Mouse (Mus musculus) right cerebral cortex, postnatal 25 days (tissue): ENCODE results near the gene Irgm2.
"Not testable (repeated sequence)": the region's sequence is repeated elsewhere in the genome, so short reads cannot be mapped to it uniquely, and the experiment has no call there.

Experiments
- DNase-seq: peaks from one replicate; pipeline ENCODE4 v3.0.0; 2022

The Irgm2 gene

DNA sequence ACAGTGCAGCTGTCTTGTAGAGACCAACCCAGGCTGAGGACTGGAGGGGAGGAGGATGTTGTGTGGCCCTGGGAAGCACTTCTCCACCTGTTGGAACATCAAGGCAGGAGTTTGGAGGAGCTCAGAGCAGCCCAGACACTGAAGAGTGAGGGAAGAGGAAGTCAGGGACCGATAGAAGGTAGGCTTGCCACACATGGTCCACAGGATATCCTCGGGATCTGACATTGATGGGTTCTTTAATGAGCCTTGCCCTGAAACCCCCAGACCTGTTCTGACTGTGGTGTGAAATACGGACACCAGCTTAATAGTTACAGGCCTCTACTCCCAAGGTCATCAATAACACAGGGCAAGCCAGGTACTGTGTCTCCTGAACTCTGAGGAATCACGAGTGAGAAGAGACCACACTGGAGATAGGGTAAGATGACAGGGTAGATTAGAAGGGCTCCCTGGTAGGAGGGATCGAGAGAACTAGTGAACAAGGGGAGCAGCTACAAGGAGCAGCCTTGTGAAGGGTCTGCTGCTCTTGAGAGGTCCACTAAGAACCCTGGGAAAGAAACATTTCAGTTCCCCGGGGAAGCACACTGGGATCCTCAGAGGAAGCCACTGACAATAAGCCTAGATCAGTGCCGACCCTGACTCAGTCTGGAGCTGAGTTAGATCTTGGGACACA lies 14.4 kb downstream of the Irgm2 start:
- DNase-seq = no peak

DNA sequence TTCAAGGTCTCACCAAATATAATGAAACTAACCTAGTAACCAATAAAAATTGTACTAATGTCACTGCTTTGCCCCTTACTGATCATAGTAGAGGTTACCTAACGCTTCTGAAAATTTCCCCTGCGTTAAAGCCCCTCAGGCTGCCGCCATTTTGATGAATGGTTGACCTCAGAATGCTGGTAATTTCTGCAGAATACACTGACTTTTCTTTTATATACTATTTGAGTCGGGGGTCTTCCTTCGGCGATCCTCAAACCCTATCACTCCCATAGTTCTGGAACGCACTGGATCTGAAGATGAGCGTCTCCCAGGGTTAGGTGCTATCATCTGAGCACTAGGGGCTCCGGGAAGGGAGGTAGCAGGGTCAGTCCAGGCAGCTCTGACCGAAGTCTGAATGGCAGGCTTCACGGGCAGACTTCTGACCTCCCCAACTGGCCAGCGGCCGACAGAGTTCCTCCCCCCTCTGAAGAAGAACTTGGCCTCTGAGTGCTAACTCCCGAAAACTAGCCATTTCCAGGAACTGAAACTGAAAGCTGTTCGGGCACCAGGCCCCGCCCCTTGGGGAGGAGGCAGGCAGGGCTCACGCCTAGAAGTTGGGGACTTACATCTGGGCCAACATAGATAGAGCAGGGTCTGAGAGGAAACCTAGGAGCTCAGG lies 15.1 kb downstream of the Irgm2 start:
- DNase-seq = peak; percentile 46

DNA sequence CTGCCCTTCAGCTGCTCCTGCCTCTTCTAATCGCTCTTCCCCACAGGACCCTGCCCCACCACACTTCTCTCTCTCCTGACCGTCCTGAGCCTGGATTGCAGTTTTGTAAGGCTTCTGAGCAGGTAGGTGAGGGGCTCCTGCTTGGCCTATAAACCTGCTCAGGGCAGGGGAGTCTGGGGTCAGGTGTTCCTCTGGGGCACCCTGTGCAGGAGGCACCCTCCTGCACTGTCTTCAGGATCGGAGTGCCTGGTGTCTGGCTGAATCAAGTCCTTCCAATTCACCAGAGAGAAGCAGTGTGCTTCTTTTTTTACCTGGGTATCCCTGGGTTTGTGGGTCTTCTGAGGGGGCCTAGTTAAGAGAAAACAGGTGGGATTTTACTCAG lies 15.6 kb downstream of the Irgm2 start:
- not testable (repeated sequence) for DNase-seq

DNA sequence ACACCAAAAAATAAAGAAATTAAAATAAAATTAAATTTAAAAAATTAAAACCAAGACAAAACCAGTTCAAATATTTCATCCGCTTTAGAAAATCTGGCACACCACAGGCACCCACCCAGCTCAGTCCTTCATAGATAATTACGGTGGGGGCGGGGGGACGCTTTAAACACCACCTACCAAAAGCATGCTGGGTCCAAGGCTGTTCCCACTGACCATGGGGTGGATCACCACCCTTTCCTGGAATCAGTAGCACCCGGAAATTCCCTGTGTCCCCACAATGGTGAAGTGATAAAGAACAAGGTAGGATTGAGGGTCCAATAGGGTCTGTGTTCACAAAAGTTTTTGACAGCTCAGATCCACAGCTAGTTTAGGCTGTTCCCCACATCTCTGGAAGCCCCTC lies 16.4 kb downstream of the Irgm2 start:
- DNase-seq = no peak

DNA sequence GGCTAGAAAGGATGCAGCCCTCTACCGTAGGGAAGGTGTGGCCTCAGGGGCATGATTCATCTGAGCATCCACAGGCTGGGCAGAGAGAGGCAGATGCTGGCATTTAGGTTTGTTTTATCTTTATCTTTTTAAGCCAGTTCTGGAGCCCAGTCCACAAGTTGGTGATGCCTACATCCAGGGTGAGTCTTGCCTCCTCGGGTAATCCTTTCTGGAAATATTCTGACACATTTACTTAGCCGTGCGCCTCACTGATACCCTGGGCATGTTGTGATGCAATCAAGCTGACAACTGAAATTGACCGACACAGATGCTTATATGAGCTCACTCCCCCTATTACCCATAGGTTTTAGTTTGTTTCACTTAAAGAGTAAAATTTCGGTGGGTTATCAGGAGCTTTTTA lies 17.4 kb downstream of the Irgm2 start:
- no peak for DNase-seq

DNA sequence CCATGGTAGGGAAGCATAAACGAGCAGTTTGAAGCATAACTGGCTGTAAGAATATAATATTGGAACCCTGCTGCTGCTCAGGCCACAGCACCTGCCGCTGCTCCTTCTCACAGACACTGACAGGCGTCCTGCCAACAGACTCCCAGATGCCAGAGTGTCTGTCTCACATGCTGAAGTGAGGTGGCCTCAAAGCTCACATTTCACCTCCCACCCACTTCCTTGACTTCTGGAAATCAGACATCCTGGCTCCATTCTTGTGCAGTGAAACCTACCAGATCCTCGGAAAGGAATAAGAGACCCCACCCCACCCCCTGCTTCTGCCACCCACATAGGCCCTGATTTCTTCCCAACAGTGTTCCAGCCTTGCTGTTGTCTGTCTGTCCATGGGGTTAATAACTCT lies 24.3 kb downstream of the Irgm2 start:
- no peak for DNase-seq

DNA sequence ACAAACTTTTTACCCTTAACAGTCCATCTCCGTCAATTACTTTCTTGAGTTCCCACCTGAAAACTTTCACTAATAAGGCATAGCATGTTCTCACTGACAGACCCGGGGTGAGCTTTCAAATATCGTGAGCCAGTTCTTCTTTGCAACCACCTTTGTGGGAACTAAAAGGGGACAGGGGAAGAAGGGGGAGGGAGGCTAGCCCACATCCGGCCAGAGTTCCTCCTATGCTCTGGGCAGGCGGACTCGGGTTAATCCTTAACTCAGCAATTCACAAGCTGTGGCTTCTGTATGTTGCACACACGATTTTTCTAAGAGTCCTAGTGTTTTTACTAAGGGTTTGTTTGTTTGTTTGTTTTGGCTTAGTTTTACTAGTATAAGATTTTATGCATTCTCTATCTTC lies 24.9 kb downstream of the Irgm2 start:
- no peak for DNase-seq

DNA sequence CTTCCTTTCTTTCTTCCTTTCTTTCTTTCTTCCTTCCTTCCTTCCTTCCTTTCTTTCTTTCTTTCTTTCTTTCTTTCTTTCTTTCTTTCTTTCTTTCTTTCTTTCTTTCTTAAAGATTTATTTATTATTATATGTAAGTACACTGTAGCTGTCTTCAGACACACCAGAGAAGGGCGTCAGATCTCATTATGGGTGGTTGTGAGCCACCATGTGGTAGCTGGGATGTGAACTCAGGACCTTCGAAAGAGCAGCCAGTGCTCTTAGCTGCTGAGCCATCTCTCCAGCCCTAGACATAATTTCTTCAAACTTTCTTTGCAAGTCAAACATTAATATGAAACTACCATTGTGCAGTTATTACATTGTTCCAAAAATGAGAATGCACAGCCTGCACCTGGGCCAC lies 25.5 kb downstream of the Irgm2 start:
- DNase-seq = not testable (repeated sequence)

DNA sequence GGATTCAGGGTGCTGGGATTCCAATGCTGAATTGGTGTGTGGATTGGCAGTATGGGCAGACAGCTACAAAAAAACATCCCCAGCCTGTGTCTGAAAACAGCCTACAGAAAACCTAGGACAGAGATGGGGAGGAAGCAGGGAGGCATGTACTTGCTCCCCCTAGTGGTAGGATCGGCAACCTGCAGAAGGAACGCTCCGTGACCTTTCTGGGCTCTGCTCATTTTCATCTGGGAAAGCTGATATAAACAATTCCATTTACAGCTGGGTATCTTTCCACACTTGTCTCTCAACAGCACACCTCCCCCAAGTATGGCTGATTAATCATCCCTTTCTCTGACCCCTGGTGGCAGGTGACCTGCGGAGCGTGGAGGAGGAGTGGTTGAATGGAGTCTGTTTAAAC lies 26.2 kb downstream of the Irgm2 start:
- peak; percentile 34 for DNase-seq

DNA sequence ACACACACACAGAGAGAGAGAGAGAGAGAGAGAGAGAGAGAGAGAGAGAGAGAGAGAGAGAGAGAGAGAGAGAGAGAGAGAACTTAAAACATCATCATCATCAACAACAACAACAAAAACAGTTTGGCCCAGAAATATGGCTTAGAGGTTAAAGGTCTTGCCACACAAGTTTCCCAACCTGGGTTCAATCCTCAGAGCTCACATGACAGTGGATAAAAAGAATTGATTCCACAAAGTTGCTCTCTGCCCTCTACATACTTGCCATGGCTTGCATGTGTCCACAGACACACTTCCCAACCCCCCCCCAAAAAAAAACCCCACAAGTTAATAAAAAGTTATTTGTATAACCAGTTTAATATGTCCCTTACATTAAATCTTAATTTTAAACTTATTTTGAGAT lies 27.0 kb downstream of the Irgm2 start:
- DNase-seq = no peak

DNA sequence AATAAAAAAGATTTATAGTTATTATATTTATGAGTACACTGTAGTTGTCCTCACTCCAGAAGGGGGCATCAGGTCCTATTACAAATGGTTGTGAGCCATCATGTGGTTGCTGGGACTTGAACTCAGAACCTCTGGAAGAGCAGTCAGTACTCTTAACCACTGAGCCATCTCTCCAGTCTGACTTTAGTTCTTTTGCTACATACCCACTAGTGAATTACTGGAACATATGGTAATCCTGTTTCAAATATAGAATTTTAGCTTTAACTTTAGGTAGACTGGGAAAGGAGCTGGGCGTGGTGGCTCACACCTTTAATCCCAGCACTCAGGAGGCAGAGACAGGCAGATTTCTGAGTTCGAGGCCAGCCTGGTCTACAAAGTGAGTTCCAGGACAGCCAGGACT lies 28.6 kb downstream of the Irgm2 start:
- DNase-seq = not testable (repeated sequence)

DNA sequence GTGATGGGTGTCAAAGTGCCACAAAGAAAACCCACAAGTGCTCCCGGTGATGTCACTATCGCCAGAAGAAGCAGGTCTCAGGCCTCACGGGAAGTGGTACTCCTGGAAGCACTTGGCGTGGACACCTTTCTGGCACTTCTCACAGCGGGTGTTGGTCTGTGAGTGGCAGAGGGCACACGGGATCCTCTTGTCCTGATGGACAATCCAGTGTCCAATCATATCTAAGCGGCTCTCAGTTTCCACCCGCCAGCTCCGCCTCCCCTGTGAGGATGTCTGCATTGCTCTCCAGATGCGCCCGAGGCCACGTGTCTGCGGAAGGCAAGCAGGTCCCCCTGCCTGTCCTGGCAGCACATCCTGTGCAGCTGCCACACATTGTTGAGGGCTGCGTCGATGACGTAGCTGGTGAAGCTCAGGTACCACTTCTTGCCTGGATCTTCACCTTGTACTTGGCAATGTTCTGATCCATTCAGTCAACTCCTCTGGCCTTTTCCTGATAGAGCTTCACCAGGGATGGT lies 31.0 kb downstream of the Irgm2 start:
- no peak for DNase-seq

DNA sequence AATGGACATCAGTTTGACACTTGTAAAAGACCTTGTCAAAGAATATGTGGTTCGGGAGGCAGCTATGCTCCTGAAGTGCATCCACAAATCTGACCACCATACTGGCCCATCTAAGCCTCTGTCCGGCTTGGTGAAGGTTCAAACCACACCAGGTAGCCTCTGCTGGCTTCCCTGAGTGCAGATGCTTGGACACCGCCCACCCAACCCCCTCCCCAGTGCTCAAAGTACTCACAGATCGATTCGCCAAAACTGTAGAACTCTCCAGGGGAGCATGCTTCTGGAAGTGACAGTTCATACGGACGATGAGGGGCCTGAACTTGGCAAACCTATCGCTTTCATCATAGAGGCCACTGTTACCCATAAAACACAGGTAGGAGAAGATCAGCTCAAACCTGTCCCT lies 31.7 kb downstream of the Irgm2 start:
- no peak for DNase-seq

DNA sequence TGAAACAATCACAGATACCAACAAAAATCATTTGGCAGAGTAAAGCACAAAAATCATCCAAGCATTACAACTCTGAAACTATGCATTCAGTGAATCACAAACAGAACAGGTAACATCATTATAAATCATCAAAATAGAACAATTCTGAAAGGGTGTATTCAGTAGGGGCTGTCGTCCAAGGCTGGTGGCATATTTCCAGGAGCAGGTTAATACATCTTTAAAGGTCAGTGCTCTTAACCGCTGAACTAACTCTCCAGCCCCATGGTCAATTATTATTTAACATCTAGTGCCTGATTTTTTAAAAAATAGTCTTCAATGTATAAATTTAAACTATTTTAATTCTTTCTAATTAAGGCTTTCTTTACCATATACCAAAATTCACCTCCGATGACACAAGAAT lies 35.1 kb downstream of the Irgm2 start:
- not testable (repeated sequence) for DNase-seq

DNA sequence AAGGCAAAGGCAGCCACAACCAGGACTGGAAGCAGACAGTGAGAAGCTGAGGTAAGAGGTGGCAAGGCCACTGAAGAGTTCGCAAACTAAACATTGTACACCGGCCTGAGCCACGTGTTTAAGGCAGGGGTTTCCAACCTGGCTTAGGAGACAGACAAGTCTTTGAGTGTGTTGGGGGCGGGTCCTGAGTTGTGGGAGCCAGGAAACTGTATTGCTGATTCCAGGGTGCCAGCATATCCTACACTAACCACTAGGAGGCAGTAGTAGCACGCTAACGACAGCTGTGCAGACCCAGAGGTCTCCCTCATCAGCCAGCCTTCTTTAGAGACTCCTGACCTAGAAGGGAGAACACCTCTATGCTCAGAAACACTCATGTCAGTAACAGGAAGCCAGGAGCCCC lies 35.7 kb downstream of the Irgm2 start:
- no peak for DNase-seq

DNA sequence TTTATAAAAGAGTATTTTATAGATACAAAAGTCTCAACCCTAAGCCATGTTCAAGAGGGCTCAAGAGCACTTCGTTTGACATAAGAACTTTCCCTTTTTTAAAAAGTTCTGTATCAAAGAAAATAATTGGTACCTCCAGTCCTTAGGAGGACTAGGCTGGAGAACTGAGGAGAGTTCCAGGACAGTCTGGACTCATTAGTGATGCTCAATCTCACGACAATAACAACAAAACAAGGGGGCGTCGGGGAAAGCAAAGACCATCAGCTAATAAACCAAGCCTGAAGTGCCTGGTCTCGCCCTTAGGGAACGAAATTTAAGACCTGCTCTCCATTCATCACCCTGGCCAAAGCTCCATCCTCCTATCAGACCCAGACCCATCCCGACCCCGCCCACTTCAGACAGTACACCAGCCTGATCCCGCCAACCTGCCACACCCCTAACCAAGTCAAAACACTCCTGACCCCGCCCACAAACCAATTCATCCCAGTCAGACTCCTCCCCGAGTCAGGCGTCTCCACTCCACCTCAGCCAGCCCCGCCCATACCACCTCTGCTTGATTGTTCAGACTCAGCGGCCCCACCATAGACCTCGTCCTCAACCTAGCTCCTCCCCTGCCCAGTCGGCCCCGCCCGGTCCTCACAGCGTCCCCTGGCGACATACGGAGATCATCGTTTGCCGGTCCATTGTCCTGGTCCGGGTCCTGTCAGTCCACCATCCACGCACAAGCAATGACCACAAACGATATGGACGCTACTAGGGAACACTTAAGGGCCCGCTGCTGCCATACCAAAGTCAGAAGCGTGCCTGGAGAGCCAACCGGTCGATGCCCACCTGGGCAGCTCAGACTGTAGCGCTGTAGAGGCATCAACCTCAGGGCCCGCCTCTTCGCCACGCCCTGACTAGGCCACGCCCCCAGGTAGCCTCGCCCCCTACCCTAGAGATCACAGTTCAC lies 39.7 kb downstream of the Irgm2 start:
- DNase-seq = no peak

DNA sequence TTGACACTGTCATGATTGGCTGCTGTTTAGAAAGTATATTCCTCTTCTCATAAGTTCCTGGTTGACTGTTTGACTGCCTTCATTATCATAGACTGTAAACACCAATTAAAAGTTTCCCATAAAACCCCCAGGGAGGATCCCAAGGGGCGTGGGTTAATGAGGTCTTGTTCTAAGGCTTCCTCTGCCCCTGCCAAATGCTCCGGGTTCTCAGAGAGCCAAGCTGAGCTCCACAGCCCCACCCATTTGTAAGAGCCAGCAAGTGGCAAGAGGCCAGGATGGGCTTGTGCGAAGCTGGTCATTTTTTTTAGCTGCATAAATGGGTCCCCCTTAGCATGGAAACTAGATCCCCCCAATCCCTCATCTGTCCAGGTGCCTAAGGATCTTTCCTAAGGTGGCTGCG lies 47.9 kb downstream of the Irgm2 start:
- DNase-seq = no peak

DNA sequence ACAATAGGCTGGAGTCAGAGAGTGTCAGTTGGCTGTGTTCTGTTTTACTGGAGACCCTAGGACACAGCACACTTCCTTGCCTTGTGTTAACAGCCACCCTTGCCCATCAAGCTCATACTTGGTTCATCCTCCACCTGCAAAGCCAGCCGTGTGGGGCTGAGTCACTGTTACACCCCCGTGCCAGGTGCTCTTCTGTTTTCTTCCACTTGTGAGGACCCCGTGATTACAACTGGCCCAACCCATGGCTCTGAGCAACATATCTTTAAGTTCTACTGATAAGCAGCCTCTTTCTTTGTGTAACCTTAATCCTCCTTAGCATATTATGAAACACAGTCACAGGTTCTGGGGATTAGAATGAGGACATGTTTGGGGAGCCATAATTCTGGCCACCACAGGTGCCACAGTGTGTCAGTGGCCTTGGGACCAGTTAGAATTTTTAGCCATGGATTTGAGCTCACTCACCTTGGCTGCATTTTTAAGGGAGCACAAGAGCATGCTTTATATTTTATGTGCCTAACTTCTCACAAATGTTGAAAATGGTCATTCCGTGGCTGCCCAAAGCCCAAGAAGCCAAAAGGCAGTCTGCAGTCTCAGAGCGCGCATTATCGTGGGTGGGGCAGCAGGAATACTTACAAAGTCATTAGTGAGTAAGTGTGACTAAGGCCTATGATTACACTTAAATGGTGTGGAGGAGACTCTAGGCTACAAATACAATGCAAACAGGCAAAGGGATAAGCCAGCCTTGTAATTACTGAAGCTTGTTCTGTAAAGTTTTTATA lies 50.0 kb downstream of the Irgm2 start:
- DNase-seq = no peak

DNA sequence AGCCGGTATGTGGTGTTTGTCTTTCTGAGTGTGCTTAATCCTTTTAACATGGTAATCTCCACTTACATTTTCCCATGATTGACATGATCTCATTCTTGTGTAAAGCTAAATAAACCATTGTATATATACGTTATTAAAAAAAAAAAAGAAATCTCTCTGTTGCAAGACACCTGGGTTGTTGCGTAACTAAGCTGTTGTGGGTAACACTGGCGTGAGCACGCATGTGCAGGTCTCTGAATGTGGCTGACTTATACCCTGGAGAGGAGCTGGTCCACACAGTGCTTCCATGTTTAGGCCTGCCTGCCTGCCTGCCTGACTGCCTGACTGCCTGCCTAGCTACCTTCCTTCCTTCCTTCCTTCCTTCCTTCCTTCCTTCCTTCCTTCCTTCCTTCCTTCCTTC lies 51.1 kb downstream of the Irgm2 start:
- DNase-seq = no peak

DNA sequence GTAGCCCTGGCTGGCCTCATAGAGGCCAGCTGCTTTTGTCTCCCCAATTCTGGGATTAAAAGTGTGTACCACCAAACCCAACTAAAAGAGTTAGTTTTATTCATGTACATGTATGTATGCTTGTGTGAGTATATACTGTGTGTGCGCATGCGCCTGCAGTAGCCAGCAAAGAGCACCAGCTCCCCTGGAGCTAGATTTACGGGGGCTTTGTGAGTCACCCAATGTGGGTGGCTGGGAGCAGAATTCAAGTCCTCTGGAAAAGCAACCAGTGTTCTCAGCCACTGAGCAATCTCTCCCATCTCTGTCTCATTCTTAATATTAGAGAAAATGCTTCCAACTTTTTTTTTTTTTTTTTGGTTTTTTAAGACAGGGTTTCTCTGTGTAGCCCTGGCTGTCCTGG lies 55.0 kb downstream of the Irgm2 start:
- no peak for DNase-seq

DNA sequence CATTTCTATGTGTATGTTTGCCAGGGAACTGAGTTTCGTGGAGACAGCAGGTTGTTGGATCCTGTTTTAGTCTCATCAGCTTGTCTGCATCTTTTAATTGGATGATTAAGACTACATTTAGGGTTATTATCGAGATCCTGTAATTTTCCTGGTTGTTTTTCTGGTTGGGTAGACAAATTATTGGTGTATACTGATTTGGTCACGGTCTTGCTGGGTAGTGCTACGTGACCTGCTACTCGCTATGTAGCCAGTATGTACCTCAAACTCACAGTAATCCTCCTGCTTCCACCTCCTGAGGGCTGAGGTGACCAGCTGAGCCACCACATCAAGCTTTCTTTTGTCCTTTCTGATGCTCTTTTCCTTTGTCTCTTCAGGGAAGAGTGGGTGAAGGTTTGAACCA lies 58.4 kb downstream of the Irgm2 start:
- no peak for DNase-seq

DNA sequence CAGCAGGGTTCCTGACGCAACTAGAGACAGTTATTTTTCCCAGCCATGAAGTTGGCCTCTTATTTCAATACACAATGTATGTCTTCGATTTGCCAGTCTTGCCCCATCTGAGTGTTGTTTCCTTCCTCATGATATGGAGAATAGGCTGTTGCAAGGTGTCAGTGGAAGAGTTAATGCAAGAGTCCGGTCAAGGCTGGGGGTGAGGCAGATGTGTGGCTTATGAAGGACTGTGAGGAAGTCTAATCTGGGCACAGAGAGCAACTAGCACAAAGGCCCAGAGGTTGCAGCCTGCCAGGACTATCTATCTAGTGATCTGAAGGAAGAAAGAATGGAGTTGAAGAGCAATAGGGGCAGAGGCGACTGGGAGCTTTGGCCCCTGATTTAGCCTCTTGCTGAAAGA lies 60.7 kb downstream of the Irgm2 start:
- DNase-seq = no peak

DNA sequence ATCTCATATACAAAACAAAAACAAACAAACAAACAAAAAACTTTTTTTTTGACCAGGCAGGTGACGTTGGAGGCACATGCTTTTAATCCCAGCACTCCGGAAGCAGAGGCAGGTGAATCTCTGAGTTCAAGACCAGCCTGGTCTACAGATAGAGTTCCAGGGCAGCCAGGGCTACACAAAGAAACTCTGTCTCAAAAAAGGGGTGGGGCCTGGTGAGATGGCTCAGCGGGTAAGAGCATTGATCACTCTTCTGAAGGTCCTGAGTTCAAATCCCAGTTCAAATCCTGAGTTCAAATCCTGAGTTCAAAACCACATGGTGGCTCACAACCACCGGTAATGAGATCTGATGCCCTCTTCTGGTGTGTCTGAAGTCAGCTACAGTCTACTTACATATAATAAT lies 62.4 kb downstream of the Irgm2 start:
- DNase-seq = no peak
